Mouse (Mus musculus) intestine, embryonic 15.5 days (tissue): ENCODE data around the gene Gm20388. TPM values are rescaled to one million over a fixed set of nuclear protein-coding genes. Genes with fewer than 3 reads are reported as not detected.

ENCODE experiments used
- ATAC-seq: fragments of 200-750 bp; cut with Nextera tagmentation; 2 replicates; pipeline ENCODE4 v1.8.0; 2017; ENCODE audit warnings: moderate TSS enrichment, moderate library complexity
- H3K27ac ChIP-seq: fragments of 300-500 bp; sonication (generic); 2 replicates; pipeline ENCODE4 v1.5.1; 2015; ENCODE audit warnings: mild to moderate bottlenecking, inconsistent platforms
- H3K27me3 ChIP-seq: fragments of 300-500 bp; sonication (generic); replicated peaks from 2 replicates; pipeline ENCODE4 v1.6.1; 2015; ENCODE audit warnings: inconsistent platforms
- H3K36me3 ChIP-seq: fragments of 300-500 bp; sonication (generic); 2 replicates; pipeline ENCODE4 v1.6.1; 2015; ENCODE audit warnings: inconsistent platforms
- H3K4me1 ChIP-seq: fragments of 300-500 bp; sonication (generic); replicated peaks from 2 replicates; pipeline ENCODE4 v1.6.1; 2015; ENCODE audit warnings: inconsistent platforms
- H3K4me2 ChIP-seq: fragments of 300-500 bp; sonication (generic); replicated peaks from 2 replicates; pipeline ENCODE4 v1.6.1; 2015; ENCODE audit warnings: mild to moderate bottlenecking, inconsistent platforms
- H3K4me3 ChIP-seq: fragments of 300-500 bp; sonication (generic); replicated peaks from 2 replicates; pipeline ENCODE4 v1.5.1; 2015; ENCODE audit warnings: inconsistent platforms
- H3K9ac ChIP-seq: fragments of 300-500 bp; sonication (generic); 2 replicates; pipeline ENCODE4 v1.6.1; 2015; ENCODE audit warnings: inconsistent platforms
- H3K9me3 ChIP-seq: fragments of 300-500 bp; sonication (generic); 2 replicates; pipeline ENCODE4 v1.6.1; 2016; ENCODE audit warnings: inconsistent platforms
- WGBS: fragments of 180-500 bp; shearing (Covaris S2); methylation state at CpG from one replicate; pipeline ENCODE4 v1.1.7; 2015; 5-methylcytosine and 5-hydroxymethylcytosine counted together
- polyA plus RNA-seq: library from polyadenylated mRNA; unstranded; fragments of >200 nt; fragmentation: Nextera tagmentation; extraction: Ambion mirVana; gene quantifications from 2 replicates; pipeline ENCODE4 v1.2.1, GENCODE M21; 2015

Gm20388 gene
- polyA plus RNA-seq, 1 experiment from 2014 or later: not detected

GRCm38 (mm10) chr8:123753604-123754375 lies 3843.1 kb downstream of the Gm20388 start:
- 31% methylated on average over 18 of the region's 18 CpGs for WGBS

DNA sequence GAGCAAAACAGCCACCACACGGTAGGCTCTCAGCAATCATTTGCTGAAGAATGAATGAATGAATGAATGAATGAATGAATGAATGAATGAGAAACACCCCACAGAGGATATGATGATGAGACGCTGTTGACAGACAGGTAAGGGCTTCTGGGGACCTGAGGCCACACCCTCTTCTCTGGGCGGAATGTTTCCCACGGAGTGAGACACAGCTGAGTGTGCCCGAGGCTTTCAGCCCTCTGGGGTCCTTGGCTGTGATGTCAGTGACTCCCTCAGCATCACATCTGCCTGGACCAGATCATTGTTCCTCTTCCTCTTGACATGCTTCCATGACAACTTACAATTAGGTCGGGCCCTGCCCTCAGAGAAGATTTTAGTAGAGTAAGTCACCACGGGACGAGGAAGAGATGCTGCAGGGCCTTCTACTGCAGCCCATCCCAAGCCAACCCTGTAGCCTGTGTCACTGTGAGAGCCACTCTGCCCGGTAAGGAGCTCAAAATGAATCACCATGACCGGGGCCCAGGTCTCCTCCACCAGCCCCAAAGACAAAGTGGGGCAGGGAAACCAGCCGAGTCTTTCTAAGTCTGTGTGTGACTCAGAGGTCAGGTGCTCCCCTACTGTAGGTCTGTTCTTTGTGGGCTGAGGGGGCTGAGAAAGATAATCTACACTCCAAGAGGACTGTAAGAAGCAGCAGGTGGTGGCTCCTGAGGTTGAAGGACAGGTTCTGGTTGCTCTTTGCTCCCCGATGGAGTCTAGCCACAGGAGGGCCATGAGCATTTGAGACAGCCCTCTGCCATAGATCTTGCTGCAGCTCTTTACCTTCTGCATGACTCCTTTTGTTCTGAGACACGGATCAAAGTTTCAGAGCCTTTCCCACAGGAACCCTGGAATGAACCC lies 3844.1 kb downstream of the Gm20388 start:
- H3K4me2 ChIP-seq: no peak overlapping the region
- peaks cover 22% of the 10 kb centered on the region for H3K4me1 ChIP-seq
- H3K27ac ChIP-seq: no peak overlapping the region
- no peak overlapping the region for H3K4me3 ChIP-seq
- 66% methylated on average over 13 of the region's 13 CpGs for WGBS
- no peaks in the 10 kb centered on the region for H3K9me3 ChIP-seq
- no peak overlapping the region for H3K9ac ChIP-seq
- H3K36me3 ChIP-seq: no peaks in the 10 kb centered on the region
- H3K27me3 ChIP-seq: no peaks in the 10 kb centered on the region
- peak; percentile 8; the same call in 1 of the 2 replicates for ATAC-seq

More at GRCm38 (mm10) chr8:123753604-123754375, 3843.1 kb downstream of the Gm20388 start:
- H3K4me1 ChIP-seq: peaks cover 22% of the 10 kb centered on the region
- no peak overlapping the region for H3K27ac ChIP-seq
- peak overlapping the region; percentile 15 for H3K4me2 ChIP-seq
- H3K36me3 ChIP-seq: no peaks in the 10 kb centered on the region
- ATAC-seq: no peak
- no peaks in the 10 kb centered on the region for H3K9me3 ChIP-seq
- no peak overlapping the region for H3K4me3 ChIP-seq
- no peaks in the 10 kb centered on the region for H3K27me3 ChIP-seq
- H3K9ac ChIP-seq: no peak overlapping the region

DNA sequence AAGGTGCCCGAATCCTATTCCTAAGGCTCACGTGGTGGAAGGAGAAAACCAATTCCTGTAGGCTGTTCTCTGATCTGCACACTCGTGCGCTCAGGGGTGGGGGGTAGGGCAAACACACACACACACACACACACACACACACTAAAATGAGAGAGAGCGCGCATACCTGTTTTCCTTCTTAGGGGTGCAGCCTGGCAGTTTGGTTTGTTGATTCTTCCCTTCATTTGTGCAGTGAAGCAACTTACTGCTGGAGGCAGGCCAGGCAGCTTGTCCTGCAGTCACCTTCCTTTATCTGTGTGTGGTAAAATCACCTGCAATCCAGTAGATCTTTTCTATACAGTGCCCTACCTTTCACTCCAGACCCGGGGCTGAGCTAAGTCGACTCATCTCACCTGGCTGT lies 3846.3 kb downstream of the Gm20388 start:
- Histone ChIP-seq H3K9ac (no peak overlapping the region), H3K4me1 (peaks cover 30% of the 10 kb centered on the region), H3K36me3 (no peaks in the 10 kb centered on the region), H3K27me3 (no peaks in the 10 kb centered on the region), H3K4me3 (no peak overlapping the region), H3K4me2 (no peak overlapping the region), H3K27ac (no peak overlapping the region), H3K9me3 (no peaks in the 10 kb centered on the region)
- 45% methylated on average over 8 of the region's 8 CpGs for WGBS
- ATAC-seq: no peak

- 89% methylated on average over 1 of the region's 1 CpGs for WGBS
- Histone ChIP-seq H3K27ac (no peak overlapping the region), H3K4me1 (peaks cover 38% of the 10 kb centered on the region), H3K36me3 (no peaks in the 10 kb centered on the region), H3K9ac (no peak overlapping the region), H3K9me3 (no peaks in the 10 kb centered on the region), H3K4me2 (no peak overlapping the region), H3K4me3 (no peak overlapping the region), H3K27me3 (no peaks in the 10 kb centered on the region)
- ATAC-seq: no peak
Measured at GRCm38 (mm10) chr8:123758935-123759334, 3848.3 kb downstream of the Gm20388 start.

DNA sequence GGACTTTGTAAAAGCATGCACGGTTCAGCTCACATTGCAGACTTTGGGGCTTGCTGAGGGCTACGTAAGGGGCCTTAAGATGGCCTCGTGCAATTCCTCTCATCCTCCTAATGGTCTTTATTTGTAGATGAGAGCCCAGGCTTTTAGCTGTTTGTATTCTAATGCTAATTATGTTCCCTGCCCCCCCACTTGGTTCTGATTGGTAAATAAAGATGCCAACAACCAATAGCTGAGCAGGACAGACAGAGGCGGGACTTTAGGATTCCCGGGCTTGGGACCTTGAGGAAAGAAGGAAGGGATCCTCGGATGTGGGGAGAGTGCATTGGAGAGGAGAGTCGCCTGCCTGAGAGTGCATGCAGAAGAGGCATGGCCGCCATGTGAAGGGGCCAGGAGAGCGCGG lies 3849.3 kb downstream of the Gm20388 start:
- WGBS: 18% methylated on average over 10 of the region's 10 CpGs
- no peaks in the 10 kb centered on the region for H3K36me3 ChIP-seq
- H3K4me3 ChIP-seq: no peak overlapping the region
- peak; percentile 67 for ATAC-seq
- no peaks in the 10 kb centered on the region for H3K9me3 ChIP-seq
- H3K27me3 ChIP-seq: no peaks in the 10 kb centered on the region
- H3K4me1 ChIP-seq: peaks cover 40% of the 10 kb centered on the region
- H3K4me2 ChIP-seq: peak overlapping the region; percentile 40
- H3K27ac ChIP-seq: peak overlapping the region; percentile 55
- no peak overlapping the region for H3K9ac ChIP-seq

DNA sequence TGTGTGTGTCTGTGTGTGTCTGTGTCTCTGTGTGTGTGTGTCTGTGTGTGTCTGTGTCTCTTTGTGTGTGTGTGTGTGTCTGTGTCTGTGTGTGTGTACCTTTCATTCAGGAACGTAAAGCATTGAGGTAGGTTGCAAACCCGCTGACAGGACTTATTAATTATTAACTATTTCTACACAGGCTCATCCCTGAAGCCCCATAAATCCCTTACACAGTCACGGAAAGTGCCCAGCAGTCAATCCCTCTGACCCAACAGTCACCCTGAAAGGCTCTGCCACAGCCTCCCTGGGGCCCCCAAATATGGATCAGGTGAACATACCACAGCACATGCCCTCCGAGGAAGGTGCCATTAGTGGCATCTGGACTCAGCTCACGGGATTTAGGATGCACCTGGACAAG lies 3849.9 kb downstream of the Gm20388 start:
- Histone ChIP-seq H3K36me3 (no peaks in the 10 kb centered on the region), H3K27ac (peak overlapping the region; percentile 55; the same call in 1 of the 2 replicates), H3K4me3 (no peak overlapping the region), H3K4me2 (peak overlapping the region; percentile 40; the same call in 1 of the 2 replicates), H3K9me3 (no peaks in the 10 kb centered on the region), H3K27me3 (no peaks in the 10 kb centered on the region), H3K4me1 (peaks cover 40% of the 10 kb centered on the region), H3K9ac (no peak overlapping the region)
- 40% methylated on average over 5 of the region's 5 CpGs for WGBS
- ATAC-seq: peak; percentile 80

GRCm38 (mm10) chr8:123761266-123761882 lies 3850.7 kb downstream of the Gm20388 start:
- H3K9me3 ChIP-seq: no peaks in the 10 kb centered on the region
- no peak overlapping the region for H3K4me2 ChIP-seq
- no peaks in the 10 kb centered on the region for H3K36me3 ChIP-seq
- no peak overlapping the region for H3K9ac ChIP-seq
- H3K4me3 ChIP-seq: no peak overlapping the region
- H3K27me3 ChIP-seq: no peaks in the 10 kb centered on the region
- WGBS: 47% methylated on average over 12 of the region's 12 CpGs
- H3K4me1 ChIP-seq: peaks cover 40% of the 10 kb centered on the region
- no peak for ATAC-seq
- H3K27ac ChIP-seq: no peak overlapping the region; the same call in 1 of the 2 replicates

DNA sequence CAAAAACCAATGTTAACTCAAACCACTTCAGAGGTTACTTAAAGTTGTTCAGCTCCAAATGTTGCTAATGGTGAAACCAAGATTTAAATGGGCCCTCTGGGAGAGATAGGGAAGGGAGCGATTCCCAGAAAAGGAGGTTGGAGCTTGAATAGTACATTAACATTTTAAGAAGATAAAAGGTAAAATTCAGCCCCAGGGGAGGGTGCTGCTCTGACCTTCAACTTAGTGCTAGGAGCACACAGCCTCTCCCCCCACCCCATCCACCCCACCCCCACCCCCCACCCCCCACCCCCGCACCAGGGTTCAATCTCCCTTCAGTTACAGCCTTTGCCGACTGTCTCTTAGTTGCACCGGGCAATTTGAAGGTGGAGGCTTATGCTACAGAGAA lies 3851.2 kb downstream of the Gm20388 start:
- 43% methylated on average over 4 of the region's 4 CpGs for WGBS
- no peak for ATAC-seq
- H3K36me3 ChIP-seq: no peaks in the 10 kb centered on the region

GRCm38 (mm10) chr8:123763355-123763754 lies 3852.7 kb downstream of the Gm20388 start:
- 0 out of 2 replicates have a peak overlapping the region, but pooled peaks have one; percentile 7 for H3K4me2 ChIP-seq
- H3K9me3 ChIP-seq: no peaks in the 10 kb centered on the region
- H3K4me1 ChIP-seq: peaks cover 37% of the 10 kb centered on the region
- H3K4me3 ChIP-seq: no peak overlapping the region
- peak; percentile 29; the same call in 1 of the 2 replicates for ATAC-seq
- H3K9ac ChIP-seq: no peak overlapping the region
- H3K27me3 ChIP-seq: no peaks in the 10 kb centered on the region
- WGBS: 26% methylated on average over 7 of the region's 7 CpGs
- no peaks in the 10 kb centered on the region for H3K36me3 ChIP-seq
- H3K27ac ChIP-seq: peak overlapping the region; percentile 72

More for the DNA sequence above, 3851.2 kb downstream of the Gm20388 start:
- Histone ChIP-seq H3K9ac (no peak overlapping the region), H3K27me3 (no peaks in the 10 kb centered on the region), H3K27ac (no peak overlapping the region), H3K4me1 (peaks cover 39% of the 10 kb centered on the region), H3K9me3 (no peaks in the 10 kb centered on the region), H3K4me2 (no peak overlapping the region), H3K4me3 (no peak overlapping the region)

DNA sequence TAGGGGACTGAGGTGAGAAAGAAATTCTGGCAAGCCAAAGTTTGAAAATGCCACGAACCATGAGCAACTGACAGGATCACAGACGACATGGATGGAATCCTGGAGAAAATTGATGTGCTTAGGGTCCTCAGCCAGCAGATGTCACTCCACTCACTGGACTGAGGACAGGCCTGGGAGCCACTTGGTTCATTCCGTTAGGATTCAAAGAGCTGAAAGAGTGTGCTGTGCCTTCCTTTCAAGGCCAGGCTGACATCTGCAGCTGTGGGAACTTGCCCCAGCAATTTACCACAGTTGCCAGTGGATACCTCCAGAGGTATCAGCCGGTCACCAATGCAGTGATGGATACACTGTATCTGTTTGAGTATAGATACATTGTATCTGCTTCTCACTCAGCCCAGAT lies 3854.0 kb downstream of the Gm20388 start:
- ATAC-seq: no peak
- Histone ChIP-seq H3K4me3 (no peak overlapping the region), H3K27ac (no peak overlapping the region), H3K36me3 (no peaks in the 10 kb centered on the region), H3K27me3 (no peaks in the 10 kb centered on the region), H3K4me1 (peaks cover 39% of the 10 kb centered on the region), H3K9ac (no peak overlapping the region), H3K9me3 (no peaks in the 10 kb centered on the region), H3K4me2 (no peak overlapping the region)
- 45% methylated on average over 4 of the region's 4 CpGs for WGBS

DNA sequence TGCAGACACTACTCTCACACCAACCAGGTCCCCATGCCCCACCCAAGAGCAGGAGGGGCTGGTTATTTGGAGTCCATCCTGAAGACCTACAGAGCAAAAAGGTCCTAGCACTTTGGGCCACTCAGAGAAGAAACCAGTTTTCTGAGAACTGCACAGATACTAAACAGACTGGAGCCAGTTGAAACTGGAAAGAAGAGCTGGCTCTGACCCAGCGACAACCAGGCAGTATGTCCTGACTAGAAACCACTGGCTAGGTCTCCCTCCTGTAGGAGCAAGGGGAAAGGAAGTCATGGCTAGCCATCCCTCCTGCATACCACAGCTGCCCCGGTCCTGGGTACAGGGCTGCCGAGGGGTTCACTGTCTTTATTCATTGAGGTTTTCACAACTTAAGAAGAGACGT lies 3855.9 kb downstream of the Gm20388 start:
- H3K9me3 ChIP-seq: no peaks in the 10 kb centered on the region
- 84% methylated on average over 4 of the region's 4 CpGs for WGBS

DNA sequence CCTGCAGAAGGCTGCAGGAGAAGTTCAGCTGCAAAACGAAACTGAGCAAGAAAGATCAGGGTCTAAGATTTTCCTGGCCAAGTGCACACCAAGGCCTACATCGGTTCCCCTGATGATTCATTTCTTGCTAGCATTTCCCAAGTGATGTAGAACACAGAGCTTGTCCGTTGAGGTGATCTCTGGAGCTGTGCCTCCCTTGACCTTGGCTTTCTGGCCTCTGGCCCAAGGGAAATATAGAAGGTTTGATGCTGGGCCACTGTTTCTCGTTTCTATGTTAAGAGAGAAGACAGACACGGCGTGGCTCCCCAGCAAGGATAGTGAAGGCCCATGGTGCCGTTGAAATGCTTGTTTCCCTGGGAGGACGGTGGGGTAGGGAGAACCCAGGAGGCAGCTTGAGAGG lies 3857.2 kb downstream of the Gm20388 start:
- H3K4me2 ChIP-seq: no peak overlapping the region
- H3K9me3 ChIP-seq: no peaks in the 10 kb centered on the region
- no peak for ATAC-seq
- H3K27me3 ChIP-seq: no peaks in the 10 kb centered on the region
- no peaks in the 10 kb centered on the region for H3K36me3 ChIP-seq
- no peak overlapping the region for H3K9ac ChIP-seq
- peaks cover 18% of the 10 kb centered on the region for H3K4me1 ChIP-seq
- no peak overlapping the region for H3K27ac ChIP-seq
- 81% methylated on average over 8 of the region's 8 CpGs for WGBS
- H3K4me3 ChIP-seq: no peak overlapping the region

More for the DNA sequence above, 3855.9 kb downstream of the Gm20388 start:
- ATAC-seq: no peak
- no peak overlapping the region for H3K4me3 ChIP-seq
- no peak overlapping the region for H3K27ac ChIP-seq
- no peak overlapping the region for H3K9ac ChIP-seq
- H3K4me1 ChIP-seq: peaks cover 28% of the 10 kb centered on the region
- H3K27me3 ChIP-seq: no peaks in the 10 kb centered on the region
- no peaks in the 10 kb centered on the region for H3K36me3 ChIP-seq
- H3K4me2 ChIP-seq: no peak overlapping the region
